Mouse (Mus musculus) left cerebral cortex, postnatal 4 days (tissue): ENCODE data around the gene Gng10. TPM values are rescaled to one million over a fixed set of nuclear protein-coding genes. Genes with fewer than 3 reads are reported as not detected.

Experiments used
- DNase-seq: peaks from one replicate; pipeline ENCODE4 v3.0.0-alpha.2; 2022
- intact Hi-C: fragments of 180-260 bp; cut with DNase I; formaldehyde crosslinking; loops from one replicate; pipeline ENCODE4 v1.15.1; 2025
- total RNA-seq, 2 experiments: library from RNA; stranded (reverse); gene quantifications; 2 replicates each; pipeline ENCODE4 v1.2.3; 2021

Gene Gng10
- total RNA-seq, 2 experiments from 2014 or later: 145 to 167 TPM

DNA sequence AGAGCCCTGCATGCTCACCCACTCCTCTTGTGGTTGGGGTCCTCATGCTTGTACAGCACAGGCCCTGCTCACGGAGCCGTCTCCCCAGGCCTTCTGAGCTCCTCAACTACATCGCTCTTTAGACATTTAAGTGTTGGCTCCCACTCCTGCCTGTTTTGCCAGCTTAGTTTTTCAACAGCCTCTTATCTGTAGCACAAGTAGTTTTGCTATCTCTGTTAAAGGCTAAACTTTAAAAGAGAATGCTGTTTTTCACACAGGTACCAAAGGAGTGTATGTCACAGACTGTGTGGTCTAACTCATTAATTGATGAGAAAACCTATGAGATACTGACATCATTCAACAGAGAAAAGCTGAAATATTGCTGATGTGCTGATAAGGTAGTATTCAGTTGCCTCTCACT lies 23.4 kb upstream of the Gng10 start:
- DNase-seq: no peak
- intact Hi-C loops: no loop called here

DNA sequence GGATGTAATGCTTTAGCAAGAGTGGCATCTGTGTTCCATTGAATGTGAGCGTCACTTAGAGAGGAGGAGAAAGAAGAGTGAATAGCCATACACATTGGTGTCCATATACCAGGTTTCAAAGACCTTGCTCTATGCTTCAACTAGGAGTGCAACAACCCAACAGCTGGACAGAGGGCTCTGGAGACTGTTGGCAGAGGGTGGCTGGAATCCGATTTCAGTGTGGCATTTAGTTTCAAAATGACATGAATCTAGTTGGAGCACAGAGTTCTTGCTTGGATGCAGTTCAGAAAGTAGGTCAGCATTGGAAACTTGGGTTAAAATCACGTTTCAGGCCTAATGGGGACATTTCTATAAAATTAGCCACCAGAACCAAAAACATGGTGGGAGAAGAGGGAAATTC lies 19.7 kb upstream of the Gng10 start:
- DNase-seq: no peak
- intact Hi-C loops: no loop called here

DNA sequence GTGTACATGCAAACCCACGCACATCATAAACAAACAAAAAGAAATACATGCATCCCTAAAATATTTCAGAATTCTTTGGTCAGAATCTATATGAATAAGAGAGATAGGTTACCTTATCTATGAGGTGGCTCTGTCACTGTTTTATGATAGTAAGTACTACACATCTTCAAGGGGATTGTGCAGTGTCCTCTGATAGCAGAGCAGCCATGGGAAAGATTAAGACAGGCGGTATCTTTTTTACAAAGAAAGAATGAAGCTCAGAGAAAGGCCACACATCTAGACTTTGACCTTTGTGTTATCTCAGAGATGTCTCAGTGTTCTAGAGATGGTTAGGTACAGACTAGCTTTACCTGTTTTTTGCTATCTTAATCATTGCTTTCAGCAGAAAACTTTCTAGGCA lies 18.0 kb upstream of the Gng10 start:
- no peak for DNase-seq
- intact Hi-C loops: no loop called here

DNA sequence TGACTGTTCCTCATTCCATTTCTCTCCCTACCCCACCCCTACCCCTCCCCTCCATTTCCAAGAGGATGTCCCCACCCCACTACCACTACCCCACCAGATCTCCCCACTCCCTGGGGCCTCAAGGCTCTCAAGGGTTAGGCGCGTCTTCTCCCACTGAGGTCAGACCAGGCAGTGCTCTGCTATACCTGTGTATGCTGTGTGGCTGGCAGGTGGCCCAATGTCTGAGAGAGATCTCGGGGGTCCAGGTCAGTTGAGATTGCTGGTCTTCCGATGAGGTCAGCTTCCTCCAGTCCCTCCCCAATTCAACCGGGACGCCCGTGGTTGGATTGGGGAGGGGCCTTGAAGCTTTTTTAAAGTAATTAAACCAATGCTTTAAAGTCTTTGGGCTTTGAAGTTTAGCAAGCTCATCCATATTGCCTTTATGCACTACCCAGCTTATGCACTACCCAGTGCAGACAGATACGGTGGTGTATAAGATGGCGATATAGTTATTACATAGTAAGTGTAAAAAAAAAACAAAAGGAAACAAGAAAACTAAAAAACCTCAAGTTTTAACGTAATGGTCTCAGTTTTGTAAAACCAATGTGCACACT lies 467 bp upstream of the Gng10 start:
- intact Hi-C loops: no loop called here
- DNase-seq: peak; percentile 32

DNA sequence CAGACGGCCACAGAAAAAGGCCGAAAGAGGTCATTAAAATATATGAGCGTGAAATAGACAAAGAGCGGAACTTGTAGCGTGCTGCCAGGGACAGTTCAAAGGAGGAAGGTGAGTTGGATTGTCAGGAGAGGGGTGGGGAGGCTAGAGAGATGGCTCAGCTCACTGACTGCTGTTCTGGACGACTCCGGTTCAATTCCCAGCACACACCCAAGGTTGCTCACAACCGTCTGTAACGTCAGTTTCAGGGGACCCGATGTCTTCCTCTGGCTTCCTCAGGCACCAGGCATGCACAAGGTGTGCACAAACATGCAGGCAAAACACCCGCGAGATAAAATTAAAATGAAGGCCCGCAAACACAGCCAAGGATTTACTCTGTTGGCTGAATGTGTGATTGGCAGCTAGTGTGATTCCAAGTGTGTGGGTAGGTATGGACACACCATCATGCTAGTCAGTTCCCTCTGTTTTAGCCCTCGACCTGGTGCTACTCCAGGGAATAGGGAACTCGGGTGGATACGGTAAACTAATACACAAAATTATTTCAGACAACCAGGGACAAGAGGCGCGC lies 980 bp downstream of the Gng10 start:
- DNase-seq: no peak
- intact Hi-C loops: no loop called here

DNA sequence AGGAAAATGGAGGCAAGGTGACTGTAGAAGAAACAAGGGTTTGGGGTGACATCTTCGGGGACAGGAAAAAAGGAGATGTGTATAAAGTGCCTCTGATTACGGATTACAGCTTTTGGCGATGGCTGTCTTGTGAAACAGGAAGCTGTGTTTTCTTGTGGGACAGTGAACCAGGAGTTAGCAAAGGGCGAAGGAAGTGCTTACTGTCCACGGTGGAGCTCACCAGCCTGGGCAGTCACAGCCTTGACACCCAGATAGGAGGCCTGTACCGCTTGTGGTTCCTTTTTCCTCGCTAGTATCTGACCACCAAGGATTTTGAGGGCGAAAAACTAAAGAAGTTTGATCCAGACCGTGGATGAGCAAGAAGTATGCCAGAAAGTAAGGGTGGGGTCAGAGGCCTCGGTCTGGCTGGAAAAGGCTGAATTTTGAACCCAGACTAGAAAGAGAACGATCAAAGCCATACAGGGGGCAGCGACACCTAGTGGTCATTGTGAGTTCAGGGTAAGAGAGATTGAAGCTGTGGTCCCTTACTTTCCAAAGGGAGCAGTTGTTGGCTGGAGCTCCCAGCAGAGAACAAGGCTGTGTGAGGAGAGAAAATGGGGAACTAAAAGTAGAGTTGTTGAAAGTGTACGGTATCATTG lies 1.7 kb downstream of the Gng10 start:
- peak; percentile 78 for DNase-seq
- intact Hi-C loops: no loop called here

DNA sequence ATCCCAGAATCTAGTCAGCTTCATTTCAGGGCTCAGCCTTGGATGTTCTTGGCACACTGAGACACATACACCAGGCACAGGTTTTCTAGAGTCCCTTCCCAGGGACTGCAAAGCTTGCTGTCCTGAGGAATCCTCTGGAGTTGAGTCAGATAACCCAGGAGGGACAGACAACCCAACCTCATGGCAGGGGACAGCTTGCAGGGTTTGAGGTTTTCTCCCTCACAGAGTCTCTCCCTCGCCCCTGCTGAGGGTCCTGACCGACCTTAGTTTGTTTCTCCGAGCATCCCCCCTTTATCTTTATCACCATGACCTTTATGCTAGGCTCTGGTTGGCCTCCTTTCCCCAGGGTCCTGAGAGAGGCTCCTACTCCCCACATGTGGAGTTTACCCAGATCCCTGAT lies 2.6 kb downstream of the Gng10 start:
- no peak for DNase-seq
- intact Hi-C loops: no loop called here

DNA sequence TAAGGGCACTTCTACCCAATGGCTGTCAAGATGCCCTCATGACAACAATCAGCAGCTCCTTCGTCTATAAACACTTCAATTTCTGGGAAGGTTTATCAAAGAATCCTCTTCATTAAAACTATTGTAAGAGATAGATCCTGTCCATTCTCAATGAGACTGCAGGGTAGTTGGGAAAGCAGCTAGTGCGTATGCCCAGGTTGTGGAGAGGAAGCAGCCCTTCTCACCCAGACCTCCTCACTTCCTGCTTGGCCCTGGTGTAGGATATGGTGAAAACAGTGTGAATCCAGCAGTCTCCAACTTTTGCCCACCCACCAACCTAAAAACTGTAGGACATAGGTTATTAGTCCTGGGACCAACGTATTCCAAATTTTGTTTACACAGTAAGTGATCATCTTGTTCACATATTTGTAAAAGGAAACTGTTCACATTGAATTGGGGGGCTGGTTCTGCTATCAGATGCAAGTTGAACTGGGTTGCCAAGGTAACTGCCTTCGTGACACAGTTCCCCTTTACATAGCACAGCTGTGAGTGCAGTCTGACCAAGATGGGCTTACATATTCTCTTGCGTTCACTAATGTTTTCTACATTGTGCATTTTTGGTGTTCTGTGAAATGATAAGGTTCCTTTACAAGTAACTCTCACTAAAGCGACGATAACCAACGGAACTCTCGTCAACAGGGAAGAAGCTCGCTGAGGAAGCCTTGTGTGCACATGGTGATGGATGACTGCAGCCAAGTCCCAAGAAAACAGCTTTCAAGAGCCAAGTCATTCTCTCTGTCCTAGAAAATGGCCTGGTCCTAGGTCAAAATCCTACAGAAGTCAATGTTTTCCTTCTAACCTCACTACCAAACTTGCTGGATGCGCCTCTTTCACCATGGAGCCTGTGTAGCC lies 5.8 kb downstream of the Gng10 start:
- no peak for DNase-seq
- intact Hi-C loops: no loop called here

DNA sequence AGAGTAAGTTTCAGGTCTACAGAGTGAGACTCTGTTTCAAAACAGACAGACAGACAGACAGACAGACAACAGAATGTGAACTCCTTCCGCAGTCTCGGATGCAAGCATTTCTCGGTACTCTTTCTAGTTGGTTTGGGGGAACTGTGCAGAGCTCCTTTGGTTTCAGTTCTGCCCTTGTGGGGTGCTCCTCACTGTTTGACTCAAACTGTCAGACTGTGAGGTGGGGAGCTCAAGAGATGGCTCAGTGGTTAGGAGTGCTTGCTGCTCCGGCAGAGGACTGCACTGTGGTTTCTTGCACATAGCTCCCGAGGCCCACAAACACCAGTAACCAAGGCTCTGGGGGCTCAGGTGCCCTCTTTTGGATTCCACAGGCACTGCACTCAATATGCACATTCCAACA lies 8.2 kb downstream of the Gng10 start:
- intact Hi-C loops: no loop called here
- DNase-seq: no peak

DNA sequence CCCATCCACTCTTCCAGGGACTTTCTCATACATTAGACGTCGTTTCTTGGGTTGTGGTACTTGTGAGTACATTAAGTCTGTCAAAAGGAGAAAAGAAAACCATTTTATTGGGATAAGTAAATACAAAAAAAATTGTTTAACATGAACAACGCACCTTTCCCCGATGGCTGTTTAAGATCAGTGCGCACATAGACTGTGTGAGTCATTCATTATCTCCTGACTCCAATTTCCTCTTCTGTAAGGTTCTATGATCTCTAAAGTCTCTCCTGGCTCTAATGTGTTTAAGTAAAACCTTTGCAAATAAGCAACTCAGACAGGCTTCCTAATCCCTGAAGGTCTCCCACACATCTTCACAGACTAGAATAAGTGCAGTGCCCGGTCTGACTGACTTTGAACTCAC lies 9.0 kb downstream of the Gng10 start:
- intact Hi-C loops: no loop called here
- DNase-seq: no peak

DNA sequence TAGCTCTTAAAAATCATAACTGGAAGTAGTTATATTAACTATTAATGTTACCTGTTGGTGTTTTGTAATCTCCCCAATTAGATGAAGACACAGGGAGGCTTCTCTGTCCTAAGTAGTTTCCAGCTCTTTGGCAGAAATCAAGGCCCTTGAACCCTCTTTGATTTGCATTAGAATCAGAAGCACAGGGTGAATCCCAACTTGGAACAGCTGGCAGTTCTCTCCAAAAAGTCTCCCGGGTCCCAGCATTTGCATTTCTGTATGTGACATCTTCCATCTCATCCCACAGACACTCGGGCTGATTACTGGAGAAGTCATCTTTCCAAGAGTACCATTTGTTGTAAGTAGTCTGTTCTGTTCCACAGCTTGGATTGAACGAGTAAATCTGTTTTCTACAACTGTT lies 12.3 kb downstream of the Gng10 start:
- intact Hi-C loops: no loop called here
- no peak for DNase-seq

DNA sequence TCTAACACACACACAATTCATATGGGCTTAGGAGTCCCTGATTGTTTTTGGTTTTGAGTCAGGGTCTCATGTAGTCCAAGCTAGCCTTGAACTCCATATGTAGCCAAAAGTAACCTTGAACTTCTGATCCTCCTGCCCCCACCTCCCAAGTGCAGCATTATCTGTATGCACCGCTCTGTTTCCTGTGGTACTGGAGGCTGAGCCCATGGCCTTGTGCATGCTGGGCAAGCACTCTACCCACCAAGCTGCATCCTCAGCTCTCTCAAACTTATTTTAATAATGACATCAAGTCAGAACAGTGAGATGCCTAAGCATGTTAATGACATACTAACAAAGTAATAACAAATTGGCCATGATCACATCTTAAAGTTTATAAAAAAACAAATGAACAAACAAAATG lies 16.2 kb downstream of the Gng10 start:
- intact Hi-C loops: no loop called here
- no peak for DNase-seq

DNA sequence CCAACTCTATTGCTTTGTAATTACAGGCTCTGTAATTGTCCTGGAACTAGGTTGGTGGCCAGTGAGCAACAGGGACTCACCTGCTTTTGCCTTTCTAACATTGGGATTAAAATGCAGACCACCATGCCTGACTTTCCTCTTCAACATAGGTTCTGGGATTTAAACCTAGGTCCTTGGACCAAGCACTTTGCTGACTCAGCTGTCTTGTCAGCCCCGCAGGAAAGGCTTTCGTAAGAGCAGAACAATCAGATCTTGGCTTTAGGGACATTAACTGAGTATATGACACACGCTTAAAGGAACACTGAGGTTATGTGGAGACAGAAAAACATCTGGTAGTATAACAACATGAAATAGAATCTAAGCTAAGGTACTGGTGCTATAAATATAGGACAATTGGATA lies 23.0 kb downstream of the Gng10 start:
- intact Hi-C loops: no loop called here
- no peak for DNase-seq

DNA sequence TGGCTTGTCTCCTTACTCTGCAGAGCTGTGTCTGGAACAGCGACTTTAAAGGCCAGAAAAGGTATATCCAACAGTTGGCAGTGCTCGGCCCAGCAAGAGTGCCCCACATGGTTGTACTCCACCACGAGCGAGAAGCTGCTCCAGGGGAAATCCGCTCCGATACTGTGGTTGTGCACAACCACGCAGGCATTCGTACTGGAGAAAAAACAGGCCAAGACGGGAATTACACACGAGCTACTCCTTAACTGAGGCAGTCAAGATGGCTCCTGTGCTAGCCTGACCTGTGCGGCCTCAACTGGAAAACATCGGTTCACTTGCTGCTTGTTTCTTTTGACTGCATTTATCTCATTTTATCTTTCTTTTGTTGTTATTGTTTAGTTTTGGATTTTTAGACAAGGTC lies 27.6 kb downstream of the Gng10 start:
- no peak for DNase-seq
- intact Hi-C loops: no loop called here

DNA sequence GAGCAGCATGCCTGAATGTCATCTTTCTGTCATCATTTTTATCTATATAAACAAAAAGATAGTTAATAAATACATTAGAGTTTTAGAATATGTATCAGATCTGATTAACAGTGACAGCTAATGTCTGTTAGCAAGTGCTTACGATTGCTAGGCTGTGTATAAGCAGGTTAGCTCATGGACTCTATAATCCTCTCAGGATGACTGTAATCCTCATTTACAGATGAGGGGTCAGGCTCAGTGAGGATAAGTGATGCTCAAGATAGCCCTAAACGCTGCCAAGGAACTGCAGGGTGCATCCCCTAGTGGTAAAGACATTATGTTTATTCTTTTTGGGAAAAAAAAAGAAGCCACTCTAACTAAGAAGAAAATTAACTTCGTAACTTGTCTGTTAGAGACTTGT lies 34.4 kb downstream of the Gng10 start:
- DNase-seq: no peak
- intact Hi-C loops: no loop called here

DNA sequence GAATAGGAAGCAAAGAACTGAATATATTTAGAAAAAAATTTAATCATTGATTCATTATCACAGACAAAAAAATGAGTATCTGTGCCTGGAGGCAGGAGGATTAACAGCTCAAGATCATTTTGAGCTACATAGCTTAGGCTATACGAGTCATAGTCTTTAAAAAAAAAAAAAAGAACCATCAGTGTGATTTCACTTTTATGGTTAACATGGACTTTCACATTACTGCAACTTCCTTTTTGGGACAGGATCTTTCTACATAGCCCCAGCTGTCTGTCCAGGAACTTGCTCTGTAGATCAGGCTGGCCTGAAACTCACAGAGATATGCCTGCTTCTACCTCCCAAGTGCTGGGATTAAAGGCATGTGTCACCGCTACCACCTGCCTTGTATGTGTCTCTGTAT lies 48.5 kb downstream of the Gng10 start:
- intact Hi-C loops: no loop called here
- no peak for DNase-seq

DNA sequence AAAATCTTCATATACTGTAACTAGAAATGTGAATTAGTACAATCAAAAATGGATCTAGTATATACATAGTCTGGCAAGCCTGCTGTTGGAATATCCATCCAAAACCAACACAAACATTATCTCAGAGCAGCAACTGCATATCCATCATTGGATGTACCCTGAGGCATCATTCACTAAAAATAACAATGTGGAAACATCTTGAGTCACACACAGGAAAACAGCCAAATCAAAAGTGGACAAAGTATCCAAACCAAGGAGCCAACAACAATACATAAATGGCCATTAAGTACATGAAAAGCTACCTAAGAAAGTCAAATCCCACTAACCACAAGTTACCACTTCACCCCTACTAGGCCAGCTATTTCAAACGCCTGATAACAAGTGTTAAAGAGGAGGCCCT lies 54.5 kb downstream of the Gng10 start:
- intact Hi-C loops: no loop called here
- no peak for DNase-seq

Other genes with a start within 250 kb of the Gng10 start
- under 1 TPM; 0.30 to 0.34 TPM for gene Olfr267, start 247.4 kb upstream of the Gng10 start, total RNA-seq
- gene Ecpas, start 122.3 kb upstream of the Gng10 start, total RNA-seq: 100 to 1,000 TPM; 143 to 147 TPM
- 10 to 100 TPM; 11.9 to 13.0 TPM for gene Zkscan16, start 91.5 kb upstream of the Gng10 start, total RNA-seq
- 1 to 10 TPM; 5.4 to 6.2 TPM for gene Ptgr1, start 48.0 kb upstream of the Gng10 start, total RNA-seq
- 1 to 10 TPM; 8.4 to 8.8 TPM for gene Dnajc25, start 40.0 kb upstream of the Gng10 start, total RNA-seq
- gene Gm20503, start 31.9 kb upstream of the Gng10 start, total RNA-seq: 1 to 10 TPM in 1 of 2 experiments, not detected in 1; 2.3 TPM
- gene AI481877, start 103.9 kb downstream of the Gng10 start, total RNA-seq: not detected
- gene Ugcg, start 154.2 kb downstream of the Gng10 start, total RNA-seq: 100 to 1,000 TPM; 101 to 104 TPM